Mouse (Mus musculus): Measurements from ENCODE around the gene Gm49373. TPM values are rescaled to one million over a fixed set of nuclear protein-coding genes. Genes with fewer than 3 reads are reported as not detected.
A peak's percentile ranks its signal among the peaks of the same experiment; 100 is the strongest.
"Not testable (repeated sequence)": the region's sequence is repeated elsewhere in the genome, so short reads cannot be mapped to it uniquely, and the experiment has no call there.

The Gm49373 gene
- total RNA-seq, 2 experiments from 2014 or later = 1.4 to 1.5 TPM

- no peak for DNase-seq (ENCODE audit: low spot score in 2 of 2)
Observed at GRCm38 (mm10) chr9:21074173-21074572, 1.3 kb upstream of the Gm49373 start.

DNA sequence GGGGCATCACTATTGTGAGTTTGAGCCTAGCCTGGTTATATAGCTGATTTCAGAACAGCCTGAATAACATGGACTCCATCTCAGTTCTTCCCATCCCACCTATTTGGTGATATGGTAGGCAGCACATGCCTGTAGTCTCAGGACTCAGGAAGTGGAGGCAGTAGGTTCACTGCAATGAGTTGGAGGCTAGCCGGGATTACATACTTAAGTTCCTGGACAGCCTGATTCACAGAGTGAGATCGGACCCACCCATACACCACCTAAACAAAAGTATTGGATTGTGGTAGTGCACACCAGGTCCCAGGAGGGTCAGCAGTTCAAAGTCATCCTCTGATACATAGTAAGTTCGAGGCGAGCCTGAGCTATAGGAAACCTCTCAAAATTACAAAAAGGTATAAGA is 255 bp downstream of the Gm49373 start:
- no peak for DNase-seq (ENCODE audit: low spot score in 2 of 2)

- no peak for DNase-seq (ENCODE audit: low spot score in 2 of 2)
Observed at GRCm38 (mm10) chr9:21067006-21067684, 5.8 kb downstream of the Gm49373 start, which contains the start of gene Zglp1. Gene Zglp1 (minus strand): TSS chr9:21067093.

DNA sequence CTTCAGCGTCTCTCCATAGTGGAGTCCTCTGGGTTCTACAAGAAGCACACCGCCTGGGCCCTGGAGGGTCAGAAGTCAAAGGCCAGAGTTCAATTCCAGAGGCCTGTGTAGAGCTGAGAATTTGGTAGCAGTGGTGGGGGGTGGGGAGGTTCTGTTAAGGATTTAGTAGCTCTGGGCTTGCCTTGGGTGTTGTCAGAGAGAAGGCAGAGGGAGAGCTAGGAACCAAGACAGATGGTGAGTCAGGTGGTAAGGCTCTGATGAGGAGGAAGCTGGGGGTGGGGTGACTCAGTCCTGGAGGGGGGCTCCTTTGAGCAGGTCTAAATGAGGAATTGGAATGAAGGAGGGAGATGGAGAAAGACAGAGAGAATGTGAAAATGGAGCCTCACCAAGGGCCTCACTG is 10.0 kb downstream of the Gm49373 start:
- peak in 1 of 2 experiments; percentile 34 for DNase-seq (ENCODE audit: low spot score in 2 of 2)

- no peak for DNase-seq (ENCODE audit: low spot score in 2 of 2)
Observed at GRCm38 (mm10) chr9:21051578-21051977, 21.3 kb downstream of the Gm49373 start.

DNA sequence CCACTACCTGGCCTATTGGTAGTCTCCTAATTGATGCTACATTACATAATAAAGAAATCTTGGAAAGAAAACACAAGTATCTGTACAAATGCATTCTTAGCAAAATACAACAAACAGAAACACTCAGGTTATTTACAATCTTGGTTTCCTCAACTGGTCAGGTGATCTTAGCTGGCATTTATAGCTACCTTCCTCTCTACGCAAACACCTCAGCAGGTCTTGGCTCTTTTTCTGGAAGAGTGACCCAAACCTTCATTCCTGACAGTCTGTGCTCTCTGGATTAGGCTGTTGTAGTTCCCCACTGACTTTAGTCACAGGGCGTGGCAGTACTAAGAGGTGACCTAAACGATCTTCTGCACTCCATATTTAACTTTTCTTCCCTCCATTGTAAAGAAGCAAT is 27.7 kb downstream of the Gm49373 start:
- DNase-seq (ENCODE audit: low spot score in 2 of 2) = no peak

- DNase-seq (ENCODE audit: low spot score in 2 of 2) = not testable (repeated sequence)
Observed at GRCm38 (mm10) chr9:21044785-21045184, 28.1 kb downstream of the Gm49373 start.

DNA sequence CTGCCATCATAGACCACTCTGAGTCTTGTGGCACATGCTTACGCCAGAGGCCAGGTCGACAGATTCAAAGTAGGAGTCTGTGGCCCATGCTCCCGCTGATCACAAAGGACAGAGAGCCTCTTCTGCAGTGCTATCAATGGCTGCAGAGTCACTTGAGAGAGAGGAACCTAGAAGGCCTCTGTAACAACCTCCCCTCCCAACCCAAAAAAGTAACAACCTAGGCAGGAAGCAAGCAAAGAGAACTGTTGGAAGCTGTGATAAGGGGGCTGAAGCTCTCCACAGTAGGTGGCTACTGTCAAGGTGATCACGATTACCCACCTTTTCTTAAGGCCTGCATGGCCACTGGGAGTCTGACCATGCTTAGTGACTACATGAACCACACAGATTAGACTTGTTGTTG is 29.3 kb downstream of the Gm49373 start:
- no peak for DNase-seq (ENCODE audit: low spot score in 2 of 2)

- peak in 1 of 2 experiments; percentile 54 for DNase-seq (ENCODE audit: low spot score in 2 of 2)
Observed at GRCm38 (mm10) chr9:21041308-21041707, 31.6 kb downstream of the Gm49373 start.

DNA sequence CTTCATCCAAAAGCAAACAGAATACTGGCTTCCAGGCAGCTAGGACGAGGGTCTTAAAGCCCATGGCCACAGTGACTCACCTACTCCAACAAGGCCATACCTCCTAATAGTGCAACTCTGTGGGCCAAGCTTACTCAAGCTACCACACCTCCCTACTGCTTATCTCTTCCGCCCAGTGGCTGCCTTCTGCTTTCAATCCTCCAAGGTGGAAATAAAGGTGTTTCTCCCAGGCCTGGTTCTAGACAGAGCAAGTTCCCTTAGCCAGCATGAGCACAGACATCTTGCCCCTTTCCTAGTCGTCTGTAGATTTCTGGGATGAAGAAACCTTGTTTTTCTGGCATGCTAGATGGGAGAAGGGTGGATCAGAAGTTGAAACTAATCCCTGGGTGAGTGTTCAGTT is 33.1 kb downstream of the Gm49373 start:
- no peak for DNase-seq (ENCODE audit: low spot score in 2 of 2)

DNA sequence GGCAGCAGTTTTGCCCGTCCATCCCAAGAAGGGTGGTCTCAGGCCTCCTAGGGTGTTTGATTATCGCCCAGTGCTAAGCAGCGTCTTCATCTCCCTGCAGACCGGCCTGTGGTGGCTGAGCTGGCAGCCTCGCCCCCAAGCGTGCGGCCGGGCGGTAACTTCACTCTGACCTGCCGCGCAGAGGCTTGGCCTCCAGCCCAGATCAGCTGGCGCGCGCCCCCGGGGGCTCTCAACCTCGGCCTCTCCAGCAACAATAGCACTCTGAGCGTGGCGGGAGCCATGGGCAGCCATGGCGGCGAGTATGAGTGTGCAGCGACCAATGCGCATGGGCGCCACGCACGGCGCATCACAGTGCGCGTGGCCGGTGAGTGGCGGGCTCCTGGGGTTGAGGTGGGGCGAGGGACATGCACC is 35.4 kb downstream of the Gm49373 start:
- peak; percentile 59 to 68 for DNase-seq (ENCODE audit: low spot score in 2 of 2)

DNA sequence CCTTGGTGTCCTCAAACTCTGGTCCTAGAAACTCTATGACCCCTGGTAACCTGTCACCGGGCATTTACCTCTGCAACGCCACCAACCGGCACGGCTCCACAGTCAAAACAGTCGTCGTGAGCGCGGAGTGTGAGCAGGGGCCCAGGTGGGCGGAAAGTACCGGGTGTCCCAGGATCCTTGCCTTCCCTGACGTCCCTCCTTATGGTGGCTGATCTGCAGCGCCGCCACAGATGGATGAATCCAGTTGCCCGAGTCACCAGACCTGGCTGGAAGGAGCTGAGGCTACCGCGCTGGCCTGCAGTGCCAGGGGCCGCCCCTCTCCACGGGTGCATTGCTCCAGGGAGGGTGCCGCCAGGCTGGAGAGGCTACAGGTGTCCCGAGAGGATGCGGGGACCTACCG is 36.2 kb downstream of the Gm49373 start:
- DNase-seq (ENCODE audit: low spot score in 2 of 2) = peak in 1 of 2 experiments; percentile 46

- peak; percentile 22 to 24 for DNase-seq (ENCODE audit: low spot score in 2 of 2)
Observed at GRCm38 (mm10) chr9:21036161-21036560, 36.7 kb downstream of the Gm49373 start.

- peak in 1 of 2 experiments; percentile 27 for DNase-seq (ENCODE audit: low spot score in 2 of 2)
Observed at GRCm38 (mm10) chr9:21035586-21035985, 37.3 kb downstream of the Gm49373 start.

- peak; percentile 23 to 36 for DNase-seq (ENCODE audit: low spot score in 2 of 2)
Observed at GRCm38 (mm10) chr9:21034481-21035085, 38.3 kb downstream of the Gm49373 start.

GRCm38 (mm10) chr9:21033136-21033535 is 39.8 kb downstream of the Gm49373 start:
- DNase-seq (ENCODE audit: low spot score in 2 of 2) = peak; percentile 62 to 70

GRCm38 (mm10) chr9:21032491-21032890 is 40.4 kb downstream of the Gm49373 start:
- DNase-seq (ENCODE audit: low spot score in 2 of 2) = no peak

GRCm38 (mm10) chr9:21031896-21032351 is 41.0 kb downstream of the Gm49373 start, which contains the start of gene Icam5:
Gene Icam5 (plus strand): TSS chr9:21032073.
- DNase-seq (ENCODE audit: low spot score in 2 of 2) = peak; percentile 78 to 81

DNA sequence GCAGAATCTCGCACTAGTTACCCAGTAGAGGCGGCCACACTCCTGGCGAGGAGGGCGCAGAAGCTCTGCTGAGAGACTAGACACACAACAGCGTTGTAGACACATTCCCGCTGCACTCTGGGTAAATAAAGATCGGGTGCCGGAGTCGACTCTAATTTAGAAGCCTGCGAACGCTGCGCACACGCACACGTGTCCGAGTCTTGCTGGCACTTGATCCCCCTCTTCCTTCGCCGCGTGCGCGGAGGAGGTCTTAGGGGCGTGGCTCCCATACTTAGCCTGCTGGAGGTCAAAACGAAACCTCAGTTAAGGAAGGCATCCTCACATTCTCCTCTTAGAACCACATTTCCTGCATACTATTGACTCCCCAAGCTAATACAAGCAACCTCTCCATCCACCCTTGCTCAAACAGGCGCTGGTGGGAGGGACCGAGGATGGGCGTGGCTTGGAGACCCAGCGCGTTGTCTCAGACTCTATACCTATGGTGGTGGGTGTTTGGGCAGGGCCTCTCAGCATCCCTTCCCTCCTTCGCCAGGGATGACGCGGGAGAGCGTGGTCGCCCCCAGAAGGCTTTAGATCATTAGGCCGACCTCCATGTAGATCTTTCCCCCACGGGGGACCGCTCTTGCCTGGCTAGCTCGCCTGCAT is 41.5 kb downstream of the Gm49373 start:
- DNase-seq (ENCODE audit: low spot score in 2 of 2) = peak; percentile 65 to 74

DNA sequence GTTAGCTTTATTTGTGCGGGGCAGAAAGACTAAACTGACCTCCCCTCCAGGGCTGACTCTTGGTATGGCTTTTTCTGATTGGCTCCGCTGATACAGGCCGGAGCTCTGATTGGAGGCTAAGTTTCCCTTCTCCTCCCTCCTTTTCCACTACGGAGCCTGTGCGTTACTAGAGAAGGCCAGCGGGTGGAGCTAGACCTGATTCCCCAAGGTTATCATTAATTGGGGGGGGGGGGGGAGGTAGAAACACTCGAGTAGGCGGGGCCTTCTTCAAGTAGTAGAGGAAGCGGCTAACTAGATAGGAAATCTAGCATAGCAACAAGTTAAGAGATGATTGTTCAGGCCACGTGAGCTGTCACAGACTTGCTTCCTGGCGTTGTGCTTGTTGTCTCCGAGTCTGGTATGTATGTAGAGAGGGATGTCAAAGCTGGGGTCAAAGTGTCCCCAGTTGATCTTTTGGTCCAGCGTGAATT is 42.1 kb downstream of the Gm49373 start:
- DNase-seq (ENCODE audit: low spot score in 2 of 2) = peak; percentile 82 to 88

GRCm38 (mm10) chr9:21030055-21030600 is 42.8 kb downstream of the Gm49373 start:
- DNase-seq (ENCODE audit: low spot score in 2 of 2) = no peak
